Mouse (Mus musculus): Measurements from ENCODE around the gene Hs3st3a1. TPM values are rescaled to one million over a fixed set of nuclear protein-coding genes. Genes with fewer than 3 reads are reported as not detected.

The Hs3st3a1 gene
- polyA plus RNA-seq, 1 experiment from 2014 or later, result 0.59 TPM

DNA sequence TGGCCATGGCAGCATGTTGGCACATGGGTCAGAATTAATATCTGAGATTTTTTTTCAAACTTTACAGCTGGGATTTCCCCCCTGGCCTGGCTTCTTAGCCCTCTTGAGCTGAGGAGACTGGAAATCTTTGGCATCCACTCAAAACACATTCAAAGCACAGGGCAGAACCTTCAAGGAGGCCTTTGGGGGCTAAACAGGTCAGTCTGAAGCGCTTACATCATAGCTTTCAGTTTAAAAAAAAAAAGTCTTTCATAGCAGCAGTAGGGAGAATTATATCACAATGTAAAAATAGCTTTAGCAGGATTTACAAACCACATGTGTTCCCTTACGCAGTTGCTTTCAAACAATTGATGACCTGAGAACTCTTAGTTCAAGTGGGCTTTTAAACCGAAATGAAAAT lies 46.3 kb downstream of the Hs3st3a1 start:
- no peaks in the 10 kb centered on the region for H3K36me3 ChIP-seq (ENCODE audit: insufficient read depth)
- no peak overlapping the region for H3K9ac ChIP-seq
- no peaks in the 10 kb centered on the region for H3K27me3 ChIP-seq (ENCODE audit: insufficient read depth, low read length)
- DNase-seq (peak; percentile 56), ATAC-seq (ENCODE audit: insufficient read depth) (no peak)
- WGBS, result 28% methylated on average over 3 of the region's 3 CpGs
- no peak overlapping the region for H3K4me2 ChIP-seq
- H3K4me1 ChIP-seq (ENCODE audit: insufficient read depth), result peaks cover 4% of the 10 kb centered on the region; the same call in 1 of the 2 replicates
- H3K4me3 ChIP-seq (ENCODE audit: low read depth, low read length), result no peak overlapping the region
- TF ChIP-seq CTCF (IDR thresholded peaks at IDR 0.05; ENCODE audit: low read depth), result no peak
- peak overlapping the region; percentile 46; the same call in 1 of the 2 replicates for H3K27ac ChIP-seq (ENCODE audit: low read depth)
- H3K9me3 ChIP-seq (ENCODE audit: low read depth, low read length), result no peaks in the 10 kb centered on the region

DNA sequence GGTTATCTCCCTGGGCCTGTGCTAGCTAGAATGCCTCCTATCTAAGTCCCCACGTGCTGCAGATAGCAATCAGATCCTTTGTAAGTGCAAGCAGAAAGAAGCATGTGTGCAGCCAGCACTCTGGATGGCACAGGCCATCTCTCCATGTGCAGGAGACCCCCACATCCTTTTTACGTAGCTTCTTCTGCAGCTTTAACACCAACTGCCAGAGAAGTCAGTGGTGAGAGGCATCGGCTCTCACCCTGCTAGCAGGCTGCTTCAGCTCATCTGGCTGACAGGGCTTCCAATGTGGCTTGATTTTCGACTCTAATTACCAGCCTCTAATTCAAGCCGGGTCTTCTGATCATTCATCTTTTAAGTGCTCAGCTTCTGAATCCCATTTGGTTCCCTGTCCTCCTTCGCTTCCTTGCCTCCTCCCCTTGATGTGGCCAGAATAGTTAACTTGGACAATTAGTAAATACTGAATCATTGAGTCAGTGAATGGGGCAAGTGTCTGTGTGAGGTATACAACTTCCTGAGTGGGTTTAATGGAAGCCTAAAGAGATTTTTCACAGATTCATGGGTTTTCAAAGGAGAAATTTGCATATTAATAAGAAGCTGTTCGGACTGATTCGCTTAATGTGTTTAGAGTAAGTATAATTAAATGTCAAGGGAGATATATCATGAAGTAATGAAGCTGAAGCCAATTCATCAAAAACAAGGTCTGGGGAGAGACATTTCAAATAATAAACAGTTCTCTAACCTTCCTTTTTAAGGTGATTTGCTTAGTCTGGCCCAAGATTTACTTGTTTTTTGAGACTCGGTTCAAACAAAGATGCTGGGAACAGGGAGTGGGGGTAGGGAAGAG lies 54.7 kb downstream of the Hs3st3a1 start:
- ATAC-seq (ENCODE audit: insufficient read depth) (no peak), DNase-seq (no peak)

DNA sequence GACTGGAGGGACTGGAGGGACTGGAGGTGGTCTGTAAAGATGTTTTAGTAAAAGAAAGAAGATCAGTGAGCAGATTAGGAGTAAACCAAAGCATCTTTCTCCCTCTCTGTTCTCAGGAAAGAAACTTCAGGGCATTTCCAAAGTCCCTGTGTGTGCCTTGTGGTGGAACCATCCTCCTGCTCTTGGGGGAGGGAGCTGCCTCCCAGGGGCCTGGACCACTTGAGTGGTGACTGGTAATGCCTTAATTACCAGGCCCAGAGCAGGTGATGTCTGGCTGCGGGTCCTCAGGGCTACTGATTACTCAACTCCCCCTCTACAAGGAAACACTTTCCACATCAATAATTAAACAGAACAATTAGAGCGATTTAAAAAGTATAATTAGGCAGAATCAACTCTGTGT lies 59.3 kb downstream of the Hs3st3a1 start:
- 65% methylated on average over 2 of the region's 2 CpGs for WGBS
- H3K27ac ChIP-seq (ENCODE audit: low read depth), result no peak overlapping the region
- H3K4me1 ChIP-seq (ENCODE audit: insufficient read depth), result no peaks in the 10 kb centered on the region; the same call in 1 of the 2 replicates
- TF ChIP-seq CTCF (IDR thresholded peaks at IDR 0.05; ENCODE audit: low read depth), result no peak
- H3K4me2 ChIP-seq, result no peak overlapping the region
- H3K27me3 ChIP-seq (ENCODE audit: insufficient read depth, low read length), result no peaks in the 10 kb centered on the region
- no peak overlapping the region for H3K9ac ChIP-seq
- ATAC-seq (ENCODE audit: insufficient read depth), result no peak
- no peaks in the 10 kb centered on the region for H3K9me3 ChIP-seq (ENCODE audit: low read depth, low read length)
- H3K4me3 ChIP-seq (ENCODE audit: low read depth, low read length), result no peak overlapping the region
- no peak for DNase-seq
- no peaks in the 10 kb centered on the region for H3K36me3 ChIP-seq (ENCODE audit: insufficient read depth)

More for the DNA sequence above, 54.7 kb downstream of the Hs3st3a1 start:
- Histone ChIP-seq H3K4me1 (ENCODE audit: insufficient read depth) (no peaks in the 10 kb centered on the region), H3K4me2 (no peak overlapping the region), H3K27ac (ENCODE audit: low read depth) (no peak overlapping the region), H3K36me3 (ENCODE audit: insufficient read depth) (no peaks in the 10 kb centered on the region), H3K9ac (no peak overlapping the region), H3K27me3 (ENCODE audit: insufficient read depth, low read length) (no peaks in the 10 kb centered on the region), H3K9me3 (ENCODE audit: low read depth, low read length) (no peaks in the 10 kb centered on the region), H3K4me3 (ENCODE audit: low read depth, low read length) (no peak overlapping the region)
- WGBS, result 43% methylated on average over 9 of the region's 9 CpGs
- no peak for TF ChIP-seq CTCF (IDR thresholded peaks at IDR 0.05; ENCODE audit: low read depth)

DNA sequence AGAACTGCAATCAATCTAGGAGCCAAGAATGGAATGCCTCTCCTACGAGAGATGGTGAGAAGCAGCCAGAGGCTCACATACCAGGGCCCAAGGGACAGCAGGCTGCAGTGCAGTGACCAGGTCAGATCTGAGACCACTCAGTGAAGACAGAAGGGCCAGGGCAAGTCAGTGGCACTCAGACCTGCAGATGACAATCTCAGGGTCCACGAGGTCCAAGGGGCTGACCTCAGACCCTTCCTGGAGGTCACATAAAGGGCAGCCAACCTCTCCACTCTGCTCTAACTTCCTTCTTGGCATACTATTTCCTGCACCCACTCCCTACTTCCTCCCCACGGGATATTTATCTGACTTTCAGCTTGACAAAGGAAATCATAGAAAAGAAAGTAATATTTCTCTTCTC lies 60.8 kb downstream of the Hs3st3a1 start:
- 16% methylated on average over 3 of the region's 3 CpGs for WGBS

DNA sequence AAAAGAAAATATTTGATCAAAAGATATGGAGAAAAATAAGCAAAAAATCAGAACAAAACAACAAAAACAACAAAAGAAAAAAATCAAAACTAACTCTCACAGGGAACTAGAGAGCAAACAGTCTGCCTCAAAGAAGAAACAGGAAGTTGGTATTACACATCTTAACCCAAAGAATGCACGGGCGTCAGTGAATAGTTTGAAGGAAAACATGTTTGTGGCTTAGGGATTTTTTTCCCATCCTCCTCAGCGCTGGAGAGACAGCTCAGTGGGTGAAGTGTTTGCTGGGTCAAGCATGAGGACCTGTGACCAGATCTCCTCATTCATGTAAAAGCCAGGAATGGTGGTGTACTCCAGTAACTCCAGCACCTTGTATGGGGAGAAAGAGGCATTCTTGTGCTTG lies 61.5 kb downstream of the Hs3st3a1 start:
- ATAC-seq (ENCODE audit: insufficient read depth), result no peak
- no peaks in the 10 kb centered on the region for H3K36me3 ChIP-seq (ENCODE audit: insufficient read depth)
- no peak overlapping the region for H3K9ac ChIP-seq
- no peak overlapping the region for H3K4me2 ChIP-seq
- H3K4me3 ChIP-seq (ENCODE audit: low read depth, low read length), result no peak overlapping the region
- 23% methylated on average over 3 of the region's 3 CpGs for WGBS
- no peak for TF ChIP-seq CTCF (IDR thresholded peaks at IDR 0.05; ENCODE audit: low read depth)
- no peaks in the 10 kb centered on the region for H3K27me3 ChIP-seq (ENCODE audit: insufficient read depth, low read length)
- no peaks in the 10 kb centered on the region; the same call in 1 of the 2 replicates for H3K4me1 ChIP-seq (ENCODE audit: insufficient read depth)
- H3K9me3 ChIP-seq (ENCODE audit: low read depth, low read length), result no peaks in the 10 kb centered on the region
- H3K27ac ChIP-seq (ENCODE audit: low read depth), result no peak overlapping the region
- no peak for DNase-seq

More for the DNA sequence above, 60.8 kb downstream of the Hs3st3a1 start:
- H3K4me2 ChIP-seq, result no peak overlapping the region
- no peaks in the 10 kb centered on the region for H3K27me3 ChIP-seq (ENCODE audit: insufficient read depth, low read length)
- ATAC-seq (ENCODE audit: insufficient read depth) (no peak), DNase-seq (no peak)
- no peak for TF ChIP-seq CTCF (IDR thresholded peaks at IDR 0.05; ENCODE audit: low read depth)
- no peak overlapping the region for H3K27ac ChIP-seq (ENCODE audit: low read depth)
- no peaks in the 10 kb centered on the region; the same call in 1 of the 2 replicates for H3K4me1 ChIP-seq (ENCODE audit: insufficient read depth)
- no peaks in the 10 kb centered on the region for H3K9me3 ChIP-seq (ENCODE audit: low read depth, low read length)
- H3K9ac ChIP-seq, result no peak overlapping the region
- H3K36me3 ChIP-seq (ENCODE audit: insufficient read depth), result no peaks in the 10 kb centered on the region
- H3K4me3 ChIP-seq (ENCODE audit: low read depth, low read length), result no peak overlapping the region

DNA sequence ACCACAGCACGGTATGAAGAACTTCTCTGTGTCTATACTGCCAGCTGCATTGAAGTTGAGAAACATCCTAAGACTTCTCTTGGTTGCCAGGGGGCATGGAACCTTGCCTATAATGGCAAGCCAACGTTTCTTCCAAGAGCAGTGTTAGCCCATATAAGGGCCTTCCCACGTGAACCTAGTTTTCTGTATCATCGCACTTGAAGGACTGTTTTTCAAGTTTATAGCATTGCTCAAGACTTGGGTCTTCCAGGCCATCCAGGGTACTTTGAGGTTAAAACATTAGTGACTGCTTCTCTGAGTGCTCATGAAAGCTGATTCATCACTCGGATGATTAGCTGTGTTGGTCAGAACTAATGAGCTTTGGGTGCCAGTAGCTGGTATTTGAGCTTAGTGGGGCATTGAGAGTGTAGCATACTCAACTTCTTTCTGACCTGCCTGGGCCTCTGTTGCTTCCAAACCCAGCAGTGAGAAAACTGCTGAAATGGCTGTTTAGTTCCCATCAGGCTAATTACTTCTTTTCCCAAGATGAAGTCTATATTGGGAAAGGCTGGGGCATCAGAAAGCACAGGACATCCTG lies 65.5 kb downstream of the Hs3st3a1 start:
- Histone ChIP-seq H3K9ac (no peak overlapping the region), H3K27ac (ENCODE audit: low read depth) (no peak overlapping the region), H3K4me2 (no peak overlapping the region), H3K27me3 (ENCODE audit: insufficient read depth, low read length) (no peaks in the 10 kb centered on the region), H3K4me1 (ENCODE audit: insufficient read depth) (no peaks in the 10 kb centered on the region; the same call in 1 of the 2 replicates), H3K4me3 (ENCODE audit: low read depth, low read length) (no peak overlapping the region), H3K9me3 (ENCODE audit: low read depth, low read length) (no peaks in the 10 kb centered on the region), H3K36me3 (ENCODE audit: insufficient read depth) (no peaks in the 10 kb centered on the region)
- DNase-seq (no peak), ATAC-seq (ENCODE audit: insufficient read depth) (no peak)
- WGBS, result 90% methylated on average over 5 of the region's 5 CpGs
- TF ChIP-seq CTCF (IDR thresholded peaks at IDR 0.05; ENCODE audit: low read depth), result no peak

DNA sequence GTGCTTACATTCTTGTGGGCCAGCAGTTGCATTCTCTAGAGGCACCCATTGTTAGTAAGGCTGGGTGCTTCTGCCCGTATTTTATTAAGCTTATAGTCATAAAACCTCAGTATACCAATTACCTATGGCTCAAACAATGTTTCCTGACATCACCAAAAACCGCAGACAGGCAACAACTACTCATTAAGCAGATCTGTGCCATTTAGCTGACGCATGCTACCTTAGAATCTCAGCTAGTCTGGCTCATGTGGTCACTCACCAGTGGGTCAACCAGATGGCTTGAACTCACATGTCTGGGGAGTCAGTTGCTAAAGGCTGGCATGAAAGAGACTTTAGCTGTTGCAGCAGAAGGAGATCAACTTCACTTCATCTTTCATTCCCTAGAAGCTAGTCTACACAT lies 67.9 kb downstream of the Hs3st3a1 start:
- H3K9ac ChIP-seq, result no peak overlapping the region
- H3K4me1 ChIP-seq (ENCODE audit: insufficient read depth), result no peaks in the 10 kb centered on the region
- 82% methylated on average over 3 of the region's 3 CpGs for WGBS
- no peak overlapping the region for H3K4me2 ChIP-seq
- TF ChIP-seq CTCF (IDR thresholded peaks at IDR 0.05; ENCODE audit: low read depth), result no peak
- H3K27ac ChIP-seq (ENCODE audit: low read depth), result no peak overlapping the region
- H3K4me3 ChIP-seq (ENCODE audit: low read depth, low read length), result no peak overlapping the region
- ATAC-seq (ENCODE audit: insufficient read depth), result no peak
- no peaks in the 10 kb centered on the region for H3K27me3 ChIP-seq (ENCODE audit: insufficient read depth, low read length)
- no peak for DNase-seq
- no peaks in the 10 kb centered on the region for H3K9me3 ChIP-seq (ENCODE audit: low read depth, low read length)
- H3K36me3 ChIP-seq (ENCODE audit: insufficient read depth), result no peaks in the 10 kb centered on the region
